Mouse (Mus musculus) lung, adult 2 months (tissue): ENCODE results near the gene Traf7. TPM values are rescaled to one million over a fixed set of nuclear protein-coding genes. Genes with fewer than 3 reads are reported as not detected.

ENCODE experiments used
- DNase-seq: peaks from one replicate; pipeline ENCODE4 v3.0.0; 2022
- H3K4me1 ChIP-seq: fragments of 200-500 bp; 2 replicates; pipeline ENCODE4 v1.6.1; 2011; ENCODE audit warnings: low read length; ENCODE audit not compliant: control insufficient read depth, insufficient read depth
- H3K4me3 ChIP-seq: fragments of 200-500 bp; replicated peaks from 2 replicates; pipeline ENCODE3; 2011; ENCODE audit warnings: low read depth, mild to moderate bottlenecking, control low read depth, low read length; ENCODE audit errors: extremely low read depth
- CTCF ChIP-seq: fragments of 200-500 bp; IDR thresholded peaks from 2 replicates; pipeline ENCODE4 v1.5.1; 2011; ENCODE audit warnings: mild to moderate bottlenecking, low read length, control low read depth; ENCODE audit not compliant: insufficient read depth
- POLR2A ChIP-seq: fragments of 200-500 bp; IDR thresholded peaks from 2 replicates; pipeline ENCODE4 v1.6.1; 2011; ENCODE audit warnings: low read depth, mild to moderate bottlenecking, control low read depth, low read length, borderline replicate concordance; ENCODE audit errors: extremely low read depth
- WGBS: fragments of 180-500 bp; shearing (Covaris S2); methylation state at CpG from one replicate; pipeline ENCODE4 v1.1.7; 2018; 5-methylcytosine and 5-hydroxymethylcytosine counted together
- polyA plus RNA-seq: library from polyadenylated mRNA; depleted of rRNA; stranded (reverse); fragments of >200 nt; gene quantifications from 2 replicates; pipeline ENCODE4 v1.2.3, GENCODE M21; 2012

The Traf7 gene
- polyA plus RNA-seq, 1 experiment = 263 TPM

- no peak for DNase-seq
- H3K4me3 ChIP-seq = no peak overlapping the region
- 54% methylated on average over 3 of the region's 3 CpGs for WGBS
- TF ChIP-seq POLR2A (no peak), CTCF (0 out of 2 replicates have a peak, but pooled peaks have one; percentile 2)
- H3K4me1 ChIP-seq = peaks cover 3% of the 10 kb centered on the region; the same call in 1 of the 2 replicates
These were observed 47.4 kb downstream of the Traf7 start for GRCm38 (mm10) chr17:24480201-24480826.

- peaks cover 3% of the 10 kb centered on the region; the same call in 1 of the 2 replicates for H3K4me1 ChIP-seq
- no peak for DNase-seq
- no peak overlapping the region for H3K4me3 ChIP-seq
- WGBS = 7% methylated on average over 1 of the region's 1 CpGs
- no peak for TF ChIP-seq CTCF
- no peak for TF ChIP-seq POLR2A
These were observed 48.3 kb downstream of the Traf7 start for GRCm38 (mm10) chr17:24479431-24479830.

GRCm38 (mm10) chr17:24478663-24479380 lies 48.9 kb downstream of the Traf7 start, which contains the start of gene Mlst8:
TSS of gene Mlst8 (minus strand) at chr17:24479078.
- peak within 1 kb of the TSS; percentile 98 for H3K4me3 ChIP-seq
- peaks cover 3% of the 10 kb centered on the region; the same call in 1 of the 2 replicates for H3K4me1 ChIP-seq
- under 1% methylated on average over 48 of the region's 48 CpGs for WGBS
- DNase-seq = peak; percentile 97
- peak; percentile 84; the same call in 1 of the 2 replicates for TF ChIP-seq POLR2A
- TF ChIP-seq CTCF = peak; percentile 81

- Histone ChIP-seq H3K4me1 (peaks cover 3% of the 10 kb centered on the region; the same call in 1 of the 2 replicates), H3K4me3 (no peak overlapping the region)
- 40% methylated on average over 11 of the region's 11 CpGs for WGBS
- 0 out of 2 replicates have a peak, but pooled peaks have one; percentile 2 for TF ChIP-seq CTCF
- TF ChIP-seq POLR2A = no peak
- DNase-seq = no peak
These were observed 49.6 kb downstream of the Traf7 start for GRCm38 (mm10) chr17:24477985-24478600.

- WGBS = 93% methylated on average over 20 of the region's 20 CpGs
- H3K4me3 ChIP-seq = no peak overlapping the region
- TF ChIP-seq POLR2A (no peak), CTCF (no peak)
These were observed 50.4 kb downstream of the Traf7 start for GRCm38 (mm10) chr17:24477053-24477984.

GRCm38 (mm10) chr17:24476022-24476776 lies 51.5 kb downstream of the Traf7 start:
- 92% methylated on average over 10 of the region's 10 CpGs for WGBS
- no peak overlapping the region for H3K4me3 ChIP-seq
- no peak for TF ChIP-seq POLR2A
- DNase-seq = no peak
- H3K4me1 ChIP-seq = peaks cover 16% of the 10 kb centered on the region

More at GRCm38 (mm10) chr17:24477053-24477984, 50.4 kb downstream of the Traf7 start:
- H3K4me1 ChIP-seq = peaks cover 7% of the 10 kb centered on the region
- no peak for DNase-seq

GRCm38 (mm10) chr17:24475586-24475985 lies 52.2 kb downstream of the Traf7 start:
- peaks cover 19% of the 10 kb centered on the region for H3K4me1 ChIP-seq
- no peak for TF ChIP-seq POLR2A
- TF ChIP-seq CTCF = no peak
- no peak for DNase-seq
- WGBS = 87% methylated on average over 6 of the region's 6 CpGs
- no peak overlapping the region for H3K4me3 ChIP-seq

- 88% methylated on average over 5 of the region's 5 CpGs for WGBS
- Histone ChIP-seq H3K4me1 (peaks cover 19% of the 10 kb centered on the region), H3K4me3 (no peak overlapping the region)
- no peak for TF ChIP-seq POLR2A
- TF ChIP-seq CTCF = no peak
- no peak for DNase-seq
These were observed 53.2 kb downstream of the Traf7 start for GRCm38 (mm10) chr17:24474557-24474956.
